Mouse (Mus musculus) forebrain, embryonic 14.5 days (tissue): ENCODE data around the gene Cdh4. TPM values are rescaled to one million over a fixed set of nuclear protein-coding genes. Genes with fewer than 3 reads are reported as not detected.

Experiments used
- ATAC-seq: fragments of 200-750 bp; cut with Nextera tagmentation; 2 replicates; pipeline ENCODE4 v1.8.0; 2017; ENCODE audit warnings: mild to moderate bottlenecking, moderate library complexity
- DNase-seq: peaks from one replicate; pipeline ENCODE4 v3.0.0-alpha.2; 2015; ENCODE audit warnings: low spot score
- H3K27ac ChIP-seq: fragments of 300-500 bp; sonication (generic); 2 replicates; pipeline ENCODE4 v1.5.1; 2014; ENCODE audit warnings: low read depth, mild to moderate bottlenecking, control low read depth, low read length, moderate library complexity
- H3K27me3 ChIP-seq: fragments of 300-500 bp; sonication (generic); replicated peaks from 2 replicates; pipeline ENCODE4 v1.6.1; 2014; ENCODE audit warnings: low read length, control low read depth, mixed read lengths; ENCODE audit not compliant: control insufficient read depth, insufficient read depth
- H3K36me3 ChIP-seq: fragments of 300-500 bp; sonication (generic); 2 replicates; pipeline ENCODE4 v1.6.1; 2014; ENCODE audit warnings: low read length, control low read depth; ENCODE audit not compliant: control insufficient read depth, insufficient read depth
- H3K4me1 ChIP-seq: fragments of 300-500 bp; sonication (generic); 2 replicates; pipeline ENCODE4 v1.6.1; 2014; ENCODE audit warnings: antibody characterized with exemption, low read length, control low read depth; ENCODE audit not compliant: control insufficient read depth, insufficient read depth
- H3K4me2 ChIP-seq: fragments of 300-500 bp; sonication (generic); 2 replicates; pipeline ENCODE4 v1.6.1; 2014; ENCODE audit warnings: mild to moderate bottlenecking, control low read depth, low read length
- H3K4me3 ChIP-seq: fragments of 300-500 bp; sonication (generic); 2 replicates; pipeline ENCODE4 v1.5.1; 2014; ENCODE audit warnings: low read depth, low read length, control low read depth
- H3K9ac ChIP-seq: fragments of 300-500 bp; sonication (generic); 2 replicates; pipeline ENCODE4 v1.6.1; 2014; ENCODE audit warnings: mild to moderate bottlenecking, low read length, control low read depth, moderate library complexity
- H3K9me3 ChIP-seq: fragments of 300-500 bp; sonication (generic); replicated peaks from 2 replicates; pipeline ENCODE4 v1.6.1; 2016; ENCODE audit warnings: low read length, control low read depth, mixed read lengths; ENCODE audit not compliant: control insufficient read depth
- WGBS: fragments of 180-500 bp; shearing (Covaris S2); extraction: QIAGEN DNeasy Blood & Tissue Kit; methylation state at CpG from one replicate; pipeline ENCODE4 v1.1.7; 2014; 5-methylcytosine and 5-hydroxymethylcytosine counted together
- polyA plus RNA-seq: library from polyadenylated mRNA; unstranded; fragments of >200 nt; fragmentation: Nextera tagmentation; extraction: Ambion mirVana; gene quantifications from 2 replicates; pipeline ENCODE4 v1.2.1, GENCODE M21; 2014

Gene Cdh4
- polyA plus RNA-seq, 1 experiment from 2014 or later: 35.0 TPM

- Histone ChIP-seq H3K4me1 (peaks cover 3% of the 10 kb centered on the region; the same call in 1 of the 2 replicates), H3K4me2 (no peak overlapping the region), H3K4me3 (no peak overlapping the region), H3K9me3 (no peaks in the 10 kb centered on the region), H3K9ac (no peak overlapping the region), H3K27me3 (no peaks in the 10 kb centered on the region), H3K36me3 (no peaks in the 10 kb centered on the region), H3K27ac (no peak overlapping the region)
- 44% methylated on average over 10 of the region's 10 CpGs for WGBS
- DNase-seq (no peak), ATAC-seq (no peak)
Observed at GRCm38 (mm10) chr2:179630720-179631119, 188.5 kb downstream of the Cdh4 start.

GRCm38 (mm10) chr2:179640576-179641301 is 198.5 kb downstream of the Cdh4 start:
- H3K9ac ChIP-seq: no peak overlapping the region
- DNase-seq: no peak
- H3K36me3 ChIP-seq: no peaks in the 10 kb centered on the region
- H3K27me3 ChIP-seq: no peaks in the 10 kb centered on the region
- no peak overlapping the region for H3K4me2 ChIP-seq
- no peaks in the 10 kb centered on the region for H3K9me3 ChIP-seq
- H3K4me3 ChIP-seq: no peak overlapping the region
- WGBS: 91% methylated on average over 15 of the region's 15 CpGs
- no peak overlapping the region for H3K27ac ChIP-seq
- peaks cover under 1% of the 10 kb centered on the region; the same call in 1 of the 2 replicates for H3K4me1 ChIP-seq
- no peak for ATAC-seq

- WGBS: 74% methylated on average over 20 of the region's 20 CpGs
- no peaks in the 10 kb centered on the region for H3K27me3 ChIP-seq
- H3K9ac ChIP-seq: no peak overlapping the region
- no peaks in the 10 kb centered on the region for H3K36me3 ChIP-seq
- no peak for DNase-seq
- H3K27ac ChIP-seq: no peak overlapping the region
- no peak overlapping the region for H3K4me3 ChIP-seq
- H3K4me1 ChIP-seq: peaks cover 7% of the 10 kb centered on the region; the same call in 1 of the 2 replicates
- no peaks in the 10 kb centered on the region for H3K9me3 ChIP-seq
- no peak overlapping the region for H3K4me2 ChIP-seq
- ATAC-seq: no peak
Observed at GRCm38 (mm10) chr2:179648573-179649263, 206.5 kb downstream of the Cdh4 start.

GRCm38 (mm10) chr2:179649370-179649769 is 207.1 kb downstream of the Cdh4 start:
- Histone ChIP-seq H3K27me3 (no peaks in the 10 kb centered on the region), H3K4me2 (no peak overlapping the region), H3K9me3 (no peaks in the 10 kb centered on the region), H3K36me3 (no peaks in the 10 kb centered on the region), H3K9ac (no peak overlapping the region), H3K4me3 (no peak overlapping the region), H3K4me1 (peaks cover 7% of the 10 kb centered on the region; the same call in 1 of the 2 replicates), H3K27ac (no peak overlapping the region)
- WGBS: 38% methylated on average over 4 of the region's 4 CpGs
- no peak for DNase-seq
- no peak for ATAC-seq

- no peak overlapping the region for H3K9ac ChIP-seq
- no peak overlapping the region for H3K4me2 ChIP-seq
- H3K4me3 ChIP-seq: no peak overlapping the region
- no peaks in the 10 kb centered on the region for H3K9me3 ChIP-seq
- H3K36me3 ChIP-seq: no peaks in the 10 kb centered on the region
- H3K4me1 ChIP-seq: peaks cover 7% of the 10 kb centered on the region; the same call in 1 of the 2 replicates
- WGBS: 87% methylated on average over 9 of the region's 9 CpGs
- DNase-seq (no peak), ATAC-seq (no peak)
- no peak overlapping the region for H3K27ac ChIP-seq
- H3K27me3 ChIP-seq: no peaks in the 10 kb centered on the region
Observed at GRCm38 (mm10) chr2:179650168-179650567, 207.9 kb downstream of the Cdh4 start.

GRCm38 (mm10) chr2:179655506-179655905 is 213.3 kb downstream of the Cdh4 start:
- Histone ChIP-seq H3K4me2 (no peak overlapping the region), H3K4me1 (no peaks in the 10 kb centered on the region), H3K27me3 (no peaks in the 10 kb centered on the region), H3K36me3 (no peaks in the 10 kb centered on the region), H3K27ac (no peak overlapping the region), H3K4me3 (no peak overlapping the region), H3K9me3 (no peaks in the 10 kb centered on the region), H3K9ac (no peak overlapping the region)
- ATAC-seq (no peak), DNase-seq (no peak)
- WGBS: 90% methylated on average over 3 of the region's 3 CpGs

GRCm38 (mm10) chr2:179659254-179659653 is 217.0 kb downstream of the Cdh4 start:
- Histone ChIP-seq H3K27me3 (no peaks in the 10 kb centered on the region), H3K9ac (no peak overlapping the region), H3K27ac (no peak overlapping the region), H3K4me1 (peaks cover 15% of the 10 kb centered on the region; the same call in 1 of the 2 replicates), H3K36me3 (no peaks in the 10 kb centered on the region), H3K4me2 (no peak overlapping the region), H3K4me3 (no peak overlapping the region), H3K9me3 (no peaks in the 10 kb centered on the region)
- 96% methylated on average over 1 of the region's 1 CpGs for WGBS
- ATAC-seq (no peak), DNase-seq (no peak)

GRCm38 (mm10) chr2:179661998-179662714 is 219.9 kb downstream of the Cdh4 start:
- ATAC-seq: peak; percentile 54; the same call in 1 of the 2 replicates
- H3K4me3 ChIP-seq: no peak overlapping the region
- H3K4me2 ChIP-seq: peak overlapping the region; percentile 33
- H3K9me3 ChIP-seq: no peaks in the 10 kb centered on the region
- no peak overlapping the region for H3K27ac ChIP-seq
- H3K36me3 ChIP-seq: no peaks in the 10 kb centered on the region
- no peak for DNase-seq
- no peak overlapping the region for H3K9ac ChIP-seq
- peaks cover 15% of the 10 kb centered on the region; the same call in 1 of the 2 replicates for H3K4me1 ChIP-seq
- 3% methylated on average over 20 of the region's 20 CpGs for WGBS
- H3K27me3 ChIP-seq: no peaks in the 10 kb centered on the region
